Mouse (Mus musculus) bone marrow macrophage, adult 2 months (primary cell): Measurements from ENCODE around the gene Myh3.

Source experiments
- CTCF ChIP-seq: IDR thresholded peaks from 2 replicates; pipeline ENCODE4 v1.5.1; 2012; ENCODE audit warnings: low read depth, mild to moderate bottlenecking, low read length, moderate library complexity
- POLR2A ChIP-seq: IDR thresholded peaks from 2 replicates; pipeline ENCODE4 v1.6.1; 2012; ENCODE audit warnings: mild to moderate bottlenecking, low read depth, low read length, borderline replicate concordance

DNA sequence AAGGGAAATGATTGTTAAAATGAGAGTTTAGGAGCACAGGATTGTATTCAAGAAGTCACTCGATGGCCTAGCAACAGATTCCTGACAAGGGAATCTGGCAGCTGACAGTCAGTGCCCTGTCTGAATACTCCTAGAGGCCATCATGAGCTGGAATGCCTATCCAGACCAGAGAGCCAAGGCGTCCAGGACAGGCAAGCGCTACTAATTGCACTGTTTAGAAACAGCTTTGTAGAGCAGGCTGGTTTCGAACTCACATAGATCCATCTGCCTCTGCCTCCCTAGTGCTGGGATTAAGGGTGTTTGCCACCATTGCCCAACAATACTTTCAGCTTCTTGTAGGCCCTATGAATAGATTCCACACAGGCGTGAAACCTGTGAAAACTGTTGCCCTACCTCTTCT is 36.2 kb downstream of the Myh3 start:
- TF ChIP-seq CTCF (no peak), POLR2A (no peak)
